Mouse (Mus musculus) lung, adult 2 months (tissue): ENCODE results near the gene Sctr.

ENCODE experiments used
- CTCF ChIP-seq: fragments of 200-500 bp; IDR thresholded peaks from 2 replicates; pipeline ENCODE4 v1.5.1; 2011; ENCODE audit warnings: mild to moderate bottlenecking, low read length, control low read depth; ENCODE audit not compliant: insufficient read depth
- POLR2A ChIP-seq: fragments of 200-500 bp; IDR thresholded peaks from 2 replicates; pipeline ENCODE4 v1.6.1; 2011; ENCODE audit warnings: low read depth, mild to moderate bottlenecking, control low read depth, low read length, borderline replicate concordance; ENCODE audit errors: extremely low read depth

DNA sequence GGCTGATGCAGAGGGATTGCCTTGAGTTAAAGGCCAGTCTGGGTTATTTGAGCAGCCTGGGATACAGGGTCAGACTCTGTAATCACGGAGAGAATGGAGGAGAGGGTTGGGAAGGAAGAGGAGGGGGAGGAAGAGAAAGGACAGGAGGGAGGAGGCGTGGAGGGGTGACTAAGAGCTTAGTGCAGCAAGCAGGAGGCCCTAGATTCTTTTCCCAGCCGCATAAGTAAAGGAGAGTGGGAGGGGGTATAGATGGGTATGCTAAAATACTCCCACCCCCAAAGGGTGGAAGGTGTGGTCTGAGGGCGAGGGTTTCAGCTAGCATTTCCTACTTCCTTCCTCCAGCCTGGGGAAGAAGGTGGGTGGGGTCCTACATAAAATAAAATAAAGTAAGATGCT lies 67.6 kb downstream of the Sctr start:
- no peak for TF ChIP-seq CTCF
- no peak for TF ChIP-seq POLR2A
